Mouse (Mus musculus) olfactory bulb, adult 2 months (tissue): ENCODE measurements around the gene Entpd1.

ENCODE experiments used
- CTCF ChIP-seq: fragments of 200-500 bp; IDR thresholded peaks from 2 replicates; pipeline ENCODE4 v1.5.1; 2012; ENCODE audit warnings: low read depth, mild to moderate bottlenecking, low read length, moderate library complexity; ENCODE audit not compliant: insufficient read depth
- POLR2A ChIP-seq: fragments of 200-500 bp; IDR thresholded peaks from 2 replicates; pipeline ENCODE4 v1.6.1; 2012; ENCODE audit warnings: mild to moderate bottlenecking, low read depth, low read length, moderate library complexity; ENCODE audit not compliant: insufficient read depth

DNA sequence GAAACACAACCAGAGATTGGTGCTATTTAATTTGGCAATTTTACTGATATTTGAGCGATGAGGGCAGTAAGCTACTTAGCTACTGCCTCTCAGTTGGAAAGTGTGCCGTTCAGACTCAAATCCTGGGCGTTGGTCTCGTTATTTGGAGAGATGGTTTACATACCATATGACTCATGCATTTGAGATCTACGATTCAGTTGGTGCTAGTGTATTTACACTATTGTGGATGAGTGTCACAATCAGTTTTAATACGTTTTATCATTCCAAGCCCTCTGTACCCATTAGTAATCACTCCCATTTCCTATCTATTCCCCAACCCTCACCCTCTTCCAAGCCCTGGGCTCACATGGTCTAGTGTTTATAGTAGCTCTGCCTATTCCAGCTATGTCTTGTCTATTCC, 54.9 kb downstream of the Entpd1 start:
- TF ChIP-seq CTCF (no peak), POLR2A (no peak)
